Mouse (Mus musculus): ENCODE measurements at regions not wholly inside any gene's neighbourhood (a gene's known extent, or its start where the extent isn't known, plus 50 kb on each side); places are given as distances from the start of the nearest gene placed in this dataset.
"Not testable (repeated sequence)": the region's sequence is repeated elsewhere in the genome, so short reads cannot be mapped to it uniquely, and the experiment has no call there.

- no peaks in the 10 kb centered on the region for H3K4me1 ChIP-seq (ENCODE audit: insufficient read depth, low read length)
- no peaks in the 10 kb centered on the region for H3K36me3 ChIP-seq (ENCODE audit: insufficient read depth, low read length)
- no peaks in the 10 kb centered on the region for H3K9me3 ChIP-seq (ENCODE audit: low read length)
- H3K27ac ChIP-seq (ENCODE audit: low read depth, low read length) = no peak overlapping the region
- no peaks in the 10 kb centered on the region for H3K27me3 ChIP-seq (ENCODE audit: insufficient read depth, low read length)
- H3K4me2 ChIP-seq (ENCODE audit: low read depth, low read length, poor library complexity, severe bottlenecking) = no peak overlapping the region
- H3K9ac ChIP-seq (replicated peaks; ENCODE audit: low read length, poor library complexity, severe bottlenecking) = no peak overlapping the region
- no peak overlapping the region for H3K4me3 ChIP-seq (ENCODE audit: low read depth, low read length)
- no peak for DNase-seq (ENCODE audit: low spot score)
- ATAC-seq (ENCODE audit: low FRiP score) = no peak
- 74% methylated on average over 1 of the region's 1 CpGs for WGBS
- TF ChIP-seq CTCF (IDR thresholded peaks at IDR 0.05) = no peak
Observed at GRCm38 (mm10) chr15:19778651-19779050, 670.4 kb upstream of the Cdh12 start.

DNA sequence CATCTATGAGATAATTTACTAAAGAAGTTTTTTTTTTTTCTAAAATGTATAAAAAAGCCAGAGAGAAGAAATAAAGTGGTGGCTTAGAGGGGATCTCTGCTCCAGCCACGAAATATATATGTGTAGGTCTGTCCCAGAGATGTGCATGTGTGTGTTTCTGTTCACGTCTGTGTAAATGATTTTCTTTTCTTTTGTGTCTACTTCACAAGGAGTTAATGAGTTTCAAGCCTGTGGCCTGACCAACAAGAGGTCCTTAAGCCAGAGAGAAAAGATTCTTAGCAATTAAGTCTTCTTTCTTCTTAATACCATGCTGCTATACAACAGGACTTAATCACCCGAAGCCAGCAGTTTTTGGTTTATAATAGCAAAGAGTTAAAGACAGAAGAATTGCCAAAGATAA, 665.2 kb upstream of the Cdh12 start:
- no peak for DNase-seq (ENCODE audit: low spot score)
- no peaks in the 10 kb centered on the region for H3K36me3 ChIP-seq (ENCODE audit: insufficient read depth, low read length)
- WGBS = 9% methylated on average over 3 of the region's 3 CpGs
- no peak for TF ChIP-seq CTCF (IDR thresholded peaks at IDR 0.05)
- H3K27me3 ChIP-seq (ENCODE audit: insufficient read depth, low read length) = no peaks in the 10 kb centered on the region
- no peaks in the 10 kb centered on the region for H3K9me3 ChIP-seq (ENCODE audit: low read length)
- H3K4me2 ChIP-seq (ENCODE audit: low read depth, low read length, poor library complexity, severe bottlenecking) = no peak overlapping the region
- no peak overlapping the region for H3K9ac ChIP-seq (replicated peaks; ENCODE audit: low read length, poor library complexity, severe bottlenecking)
- H3K4me1 ChIP-seq (ENCODE audit: insufficient read depth, low read length) = no peaks in the 10 kb centered on the region
- no peak for ATAC-seq (ENCODE audit: low FRiP score)
- H3K4me3 ChIP-seq (ENCODE audit: low read depth, low read length) = no peak overlapping the region
- no peak overlapping the region for H3K27ac ChIP-seq (ENCODE audit: low read depth, low read length)

- H3K4me3 ChIP-seq (ENCODE audit: low read depth, low read length) = no peak overlapping the region
- no peak overlapping the region for H3K27ac ChIP-seq (ENCODE audit: low read depth, low read length)
- TF ChIP-seq CTCF (IDR thresholded peaks at IDR 0.05) = no peak
- no peaks in the 10 kb centered on the region for H3K9me3 ChIP-seq (ENCODE audit: low read length)
- H3K4me1 ChIP-seq (ENCODE audit: insufficient read depth, low read length) = no peaks in the 10 kb centered on the region
- no peak for ATAC-seq (ENCODE audit: low FRiP score)
- H3K36me3 ChIP-seq (ENCODE audit: insufficient read depth, low read length) = no peaks in the 10 kb centered on the region
- H3K4me2 ChIP-seq (ENCODE audit: low read depth, low read length, poor library complexity, severe bottlenecking) = no peak overlapping the region
- DNase-seq (ENCODE audit: low spot score) = no peak
- no peaks in the 10 kb centered on the region for H3K27me3 ChIP-seq (ENCODE audit: insufficient read depth, low read length)
- H3K9ac ChIP-seq (replicated peaks; ENCODE audit: low read length, poor library complexity, severe bottlenecking) = no peak overlapping the region
Observed at GRCm38 (mm10) chr15:19806994-19807393, 642.1 kb upstream of the Cdh12 start.

DNA sequence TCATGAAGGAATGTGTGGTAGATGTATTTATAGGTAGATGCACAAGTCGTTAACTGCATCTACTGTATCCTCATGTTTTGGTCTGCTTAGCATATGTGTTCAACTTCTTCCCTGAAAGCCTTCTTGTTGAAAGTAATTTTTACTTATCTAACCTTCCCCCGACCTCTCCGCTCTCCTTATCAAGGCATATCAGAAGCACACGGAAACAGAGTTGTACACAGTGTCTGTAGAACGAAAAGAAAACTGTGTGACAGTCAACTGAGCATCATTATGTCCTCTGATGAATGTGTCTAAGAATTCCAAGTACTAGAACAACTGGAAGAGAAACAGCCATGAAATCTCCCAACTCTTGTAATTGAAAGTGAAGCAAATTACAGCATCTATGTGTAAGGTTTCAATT, 635.4 kb upstream of the Cdh12 start:
- H3K27me3 ChIP-seq (ENCODE audit: insufficient read depth, low read length) = no peaks in the 10 kb centered on the region
- H3K4me1 ChIP-seq (ENCODE audit: insufficient read depth, low read length) = no peaks in the 10 kb centered on the region
- 83% methylated on average over 5 of the region's 5 CpGs for WGBS
- DNase-seq (ENCODE audit: low spot score) (no peak), ATAC-seq (ENCODE audit: low FRiP score) (no peak)
- H3K4me2 ChIP-seq (ENCODE audit: low read depth, low read length, poor library complexity, severe bottlenecking) = no peak overlapping the region
- no peak overlapping the region for H3K9ac ChIP-seq (replicated peaks; ENCODE audit: low read length, poor library complexity, severe bottlenecking)
- no peak for TF ChIP-seq CTCF (IDR thresholded peaks at IDR 0.05)
- no peak overlapping the region for H3K27ac ChIP-seq (ENCODE audit: low read depth, low read length)
- no peak overlapping the region for H3K4me3 ChIP-seq (ENCODE audit: low read depth, low read length)
- no peaks in the 10 kb centered on the region for H3K9me3 ChIP-seq (ENCODE audit: low read length)
- no peaks in the 10 kb centered on the region for H3K36me3 ChIP-seq (ENCODE audit: insufficient read depth, low read length)

- not testable (repeated sequence) for H3K9me3 ChIP-seq (ENCODE audit: low read length); H3K9ac ChIP-seq (replicated peaks; ENCODE audit: low read length, poor library complexity, severe bottlenecking); H3K27me3 ChIP-seq (ENCODE audit: insufficient read depth, low read length); H3K27ac ChIP-seq (ENCODE audit: low read depth, low read length); H3K4me2 ChIP-seq (ENCODE audit: low read depth, low read length, poor library complexity, severe bottlenecking); ATAC-seq (ENCODE audit: low FRiP score); DNase-seq (ENCODE audit: low spot score); H3K4me1 ChIP-seq (ENCODE audit: insufficient read depth, low read length); H3K4me3 ChIP-seq (ENCODE audit: low read depth, low read length); H3K36me3 ChIP-seq (ENCODE audit: insufficient read depth, low read length)
- 72% methylated on average over 13 of the region's 13 CpGs for WGBS
Observed at GRCm38 (mm10) chr15:19856892-19857655, 592.0 kb upstream of the Cdh12 start.

- TF ChIP-seq CTCF (IDR thresholded peaks at IDR 0.05) = no peak
- H3K9me3 ChIP-seq (ENCODE audit: low read length) = no peaks in the 10 kb centered on the region
- 62% methylated on average over 2 of the region's 2 CpGs for WGBS
- DNase-seq (ENCODE audit: low spot score) (no peak), ATAC-seq (ENCODE audit: low FRiP score) (no peak)
- H3K27me3 ChIP-seq (ENCODE audit: insufficient read depth, low read length) = no peaks in the 10 kb centered on the region
- no peak overlapping the region for H3K4me3 ChIP-seq (ENCODE audit: low read depth, low read length)
- no peaks in the 10 kb centered on the region for H3K36me3 ChIP-seq (ENCODE audit: insufficient read depth, low read length)
- H3K27ac ChIP-seq (ENCODE audit: low read depth, low read length) = no peak overlapping the region
- H3K4me2 ChIP-seq (ENCODE audit: low read depth, low read length, poor library complexity, severe bottlenecking) = no peak overlapping the region
- no peak overlapping the region for H3K9ac ChIP-seq (replicated peaks; ENCODE audit: low read length, poor library complexity, severe bottlenecking)
- H3K4me1 ChIP-seq (ENCODE audit: insufficient read depth, low read length) = no peaks in the 10 kb centered on the region
Observed at GRCm38 (mm10) chr15:19857656-19858006, 591.4 kb upstream of the Cdh12 start.

Measured in midbrain, postnatal 0 days (tissue).